Mouse (Mus musculus) neutrophil, adult 5-6 weeks (primary cell): ENCODE results near the gene Krt9. TPM values are rescaled to one million over a fixed set of nuclear protein-coding genes. Genes with fewer than 3 reads are reported as not detected.

Experiments used
- ATAC-seq: fragments of 151-379, 151-347 bp; 2 replicates; pipeline ENCODE4 v1.8.0; 2017; ENCODE audit warnings: mild to moderate bottlenecking, moderate TSS enrichment; ENCODE audit not compliant: insufficient number of reproducible peaks, poor library complexity, low FRiP score, severe bottlenecking; ENCODE audit errors: extremely low read depth
- total RNA-seq: library from RNA; stranded (forward); fragments of 200-1000 nt; gene quantifications from 2 replicates; pipeline ENCODE4 v1.2.3, GENCODE M21; 2017

The Krt9 gene
- total RNA-seq, 1 experiment from 2014 or later: not detected

- ATAC-seq: no peak
Measured at GRCm38 (mm10) chr11:100157331-100157730, 35.7 kb downstream of the Krt9 start.

- ATAC-seq: no peak
Measured at GRCm38 (mm10) chr11:100155497-100156255, 37.4 kb downstream of the Krt9 start.

- ATAC-seq: no peak
Measured at GRCm38 (mm10) chr11:100148615-100149330, 44.3 kb downstream of the Krt9 start, which contains the start of gene Krt19. Gene Krt19 (minus strand): TSS chr11:100148665.

GRCm38 (mm10) chr11:100147566-100148353, 45.3 kb downstream of the Krt9 start:
- ATAC-seq: no peak

- no peak for ATAC-seq
Measured at GRCm38 (mm10) chr11:100145858-100146560, 47.0 kb downstream of the Krt9 start.

GRCm38 (mm10) chr11:100145104-100145503, 47.9 kb downstream of the Krt9 start:
- no peak for ATAC-seq

GRCm38 (mm10) chr11:100140966-100141365, 52.1 kb downstream of the Krt9 start:
- ATAC-seq: no peak

- ATAC-seq: no peak
Measured at GRCm38 (mm10) chr11:100139391-100139790, 53.7 kb downstream of the Krt9 start.

- no peak for ATAC-seq
Measured at GRCm38 (mm10) chr11:100138809-100139208, 54.2 kb downstream of the Krt9 start.

GRCm38 (mm10) chr11:100137693-100138092, 55.4 kb downstream of the Krt9 start:
- ATAC-seq: no peak

Other genes starting within 250 kb of the Krt9 start
- not detected in 2 replicates for gene Krtap9-5, start 244.8 kb downstream of the Krt9 start, total RNA-seq
- not detected in 2 replicates for gene Krtap29-1, start 214.2 kb downstream of the Krt9 start, total RNA-seq
- not detected in 2 replicates for gene Krtap16-1, start 206.6 kb downstream of the Krt9 start, total RNA-seq
- not detected in 2 replicates for gene Krtap17-1, start 199.3 kb downstream of the Krt9 start, total RNA-seq
- not detected in 2 replicates for gene Krt33a, start 177.0 kb downstream of the Krt9 start, total RNA-seq
- gene Krt33b, start 163.4 kb downstream of the Krt9 start, total RNA-seq: not detected in 2 replicates
- gene Krt34, start 151.7 kb downstream of the Krt9 start, total RNA-seq: not detected in 2 replicates
- gene Krt31, start 142.7 kb downstream of the Krt9 start, total RNA-seq: not detected in 2 replicates
- gene Krt32, start 105.0 kb downstream of the Krt9 start, total RNA-seq: not detected in 2 replicates
- gene Krt35, start 97.0 kb downstream of the Krt9 start, total RNA-seq: not detected in 2 replicates
- not detected in 2 replicates for gene Krt36, start 87.6 kb downstream of the Krt9 start, total RNA-seq
- 15.4 and 23.3 TPM in 2 replicates for gene Krt13, start 71.7 kb downstream of the Krt9 start, total RNA-seq
- gene Krt15, start 57.3 kb downstream of the Krt9 start, total RNA-seq: 1.4 and 2.3 TPM in 2 replicates
- gene Krt19, start 44.6 kb downstream of the Krt9 start, total RNA-seq: 0.74 and 4.9 TPM in 2 replicates
- gene Krt14, start 14.3 kb upstream of the Krt9 start, total RNA-seq: not detected in 2 replicates
- gene Krt16, start 55.7 kb upstream of the Krt9 start, total RNA-seq: 0.25 TPM in 1 of 2 replicates, not detected in the other
- gene Krt17, start 67.8 kb upstream of the Krt9 start, total RNA-seq: not detected in 2 replicates
- not detected in 2 replicates for gene Krt42, start 76.6 kb upstream of the Krt9 start, total RNA-seq
- 734 and 752 TPM in 2 replicates for gene Eif1, start 126.6 kb upstream of the Krt9 start, total RNA-seq
- gene Gast, start 141.2 kb upstream of the Krt9 start, total RNA-seq: not detected in 2 replicates
- 0.70 and 0.74 TPM in 2 replicates for gene Hap1, start 162.9 kb upstream of the Krt9 start, total RNA-seq
- gene Jup, start 204.5 kb upstream of the Krt9 start, total RNA-seq: 2.0 and 3.0 TPM in 2 replicates
- not detected in 2 replicates for gene P3h4, start 221.6 kb upstream of the Krt9 start, total RNA-seq
- not detected in 2 replicates for gene Fkbp10, start 222.5 kb upstream of the Krt9 start, total RNA-seq
- gene Nt5c3b, start 248.6 kb upstream of the Krt9 start, total RNA-seq: 20.9 and 30.9 TPM in 2 replicates
- 1.0 TPM in 1 of 2 replicates, not detected in the other for gene Klhl10, start 248.7 kb upstream of the Krt9 start, total RNA-seq